21 mouse cellular contexts compared by ENCODE assay signal in genomic region chr16:18201620-18202019, GRCm38 (mm10). TPM values are rescaled to one million over a fixed set of nuclear protein-coding genes. Genes with fewer than 3 reads are reported as not detected.
"Had no signal": no experiment of that assay in that cellular context is flagged by ENCODE, and none has a peak within 500 bp of the region (broad histone marks: within the 10 kb centered on the region; RNA-seq: fewer than 3 reads in every experiment).

No protein-coding gene starts in this region.

- H3K4me3 ChIP-seq: lung, embryonic 15.5 days; megakaryocyte, embryonic 14.5 days; midbrain, embryonic 13.5 days; midbrain, embryonic 15.5 days; neural tube, embryonic 12.5 days; stomach, embryonic 15.5 days had no signal

- H3K9ac ChIP-seq: liver, postnatal 0 days; lung, embryonic 15.5 days; midbrain, embryonic 13.5 days; midbrain, embryonic 15.5 days; neural tube, embryonic 12.5 days; stomach, embryonic 15.5 days had no signal

- ATAC-seq: liver, postnatal 0 days; lung, postnatal 0 days; midbrain, embryonic 13.5 days; midbrain, embryonic 15.5 days had no signal

- H3K4me2 ChIP-seq: lung, embryonic 15.5 days; midbrain, embryonic 11.5 days; midbrain, embryonic 13.5 days; midbrain, embryonic 15.5 days; neural tube, embryonic 12.5 days; stomach, embryonic 15.5 days had no signal

- H3K9me3 ChIP-seq: lung, embryonic 15.5 days; megakaryocyte, embryonic 14.5 days; midbrain, embryonic 13.5 days; midbrain, embryonic 15.5 days; neural tube, embryonic 12.5 days; stomach, embryonic 15.5 days had no signal

- DNase-seq: liver, postnatal 0 days; lung, adult 2 months; lung, postnatal 14 days; lung, postnatal 36 days; right cerebral cortex, postnatal 14 days; thymus, adult 2 months; thymus, postnatal 25 days; thymus, postnatal 4 days had no signal

- H3K4me1 ChIP-seq: lung, embryonic 15.5 days had no signal

- H3K36me3 ChIP-seq: lung, embryonic 15.5 days; midbrain, embryonic 13.5 days; midbrain, embryonic 15.5 days; neural tube, embryonic 12.5 days; stomach, embryonic 15.5 days had no signal

- H3K27ac ChIP-seq: lung, embryonic 15.5 days; macrophage; midbrain, embryonic 13.5 days; midbrain, embryonic 15.5 days; neural tube, embryonic 12.5 days; stomach, embryonic 15.5 days; stomach, postnatal 0 days had no signal

- H3K27me3 ChIP-seq: lung, embryonic 15.5 days; midbrain, embryonic 13.5 days; neural tube, embryonic 12.5 days; stomach, embryonic 15.5 days had no signal

RNA-seq across cellular contexts. Expression of gene Ccdc188, which starts 16.1 kb away (rescaled TPM):
- polyA plus RNA-seq: liver, postnatal 0 days; lung, adult 2 months; lung, embryonic 15.5 days; lung, postnatal 0 days; macrophage; midbrain, embryonic 11.5 days; midbrain, postnatal 0 days; neural tube, embryonic 12.5 days; spleen, adult 2 months; stomach, embryonic 15.5 days; stomach, postnatal 0 days; urinary bladder, adult 2 months had no signal

RNA-seq across cellular contexts. Expression of gene Gm49776, which starts 56.5 kb away (rescaled TPM):
- polyA plus RNA-seq: liver, postnatal 0 days; macrophage; midbrain, embryonic 11.5 days; midbrain, embryonic 13.5 days; midbrain, embryonic 15.5 days; spleen, adult 2 months; thymus, adult 2 months; urinary bladder, adult 2 months had no signal
